Mouse (Mus musculus) kidney, adult 2 months (tissue): ENCODE results near the gene Mapk13. TPM values are rescaled to one million over a fixed set of nuclear protein-coding genes. Genes with fewer than 3 reads are reported as not detected.

Source experiments
- DNase-seq: peaks from one replicate; pipeline ENCODE4 v3.0.0; 2021
- H3K27ac ChIP-seq: fragments of 200-500 bp; 2 replicates; pipeline ENCODE4 v1.5.1; 2012; ENCODE audit warnings: low read depth, low read length, control low read depth, inconsistent platforms; ENCODE audit not compliant: insufficient read depth
- H3K27me3 ChIP-seq: fragments of 200-500 bp; replicated peaks from 2 replicates; pipeline ENCODE4 v1.6.1; 2012; ENCODE audit warnings: mild to moderate bottlenecking, moderate library complexity, low read length, inconsistent platforms; ENCODE audit not compliant: control insufficient read depth, insufficient read depth
- H3K36me3 ChIP-seq: fragments of 200-500 bp; 2 replicates; pipeline ENCODE4 v1.6.1; 2012; ENCODE audit warnings: mild to moderate bottlenecking, moderate library complexity, low read length, inconsistent platforms; ENCODE audit not compliant: control insufficient read depth, insufficient read depth
- H3K4me1 ChIP-seq: fragments of 200-500 bp; 2 replicates; pipeline ENCODE4 v1.6.1; 2011; ENCODE audit warnings: low read length; ENCODE audit not compliant: control insufficient read depth, insufficient read depth
- H3K4me3 ChIP-seq: fragments of 200-500 bp; 2 replicates; pipeline ENCODE4 v1.5.1; 2011; ENCODE audit warnings: mild to moderate bottlenecking, low read depth, low read length, control low read depth; ENCODE audit not compliant: insufficient read depth
- CTCF ChIP-seq: fragments of 200-500 bp; conservative IDR thresholded peaks from 2 replicates; pipeline ENCODE4 v1.5.1; 2011; ENCODE audit warnings: low read depth, mild to moderate bottlenecking, control low read depth, low read length, moderate library complexity, mixed read lengths; ENCODE audit not compliant: insufficient read depth, insufficient read length
- POLR2A ChIP-seq: fragments of 200-500 bp; IDR thresholded peaks from one replicate; pipeline ENCODE4 v1.6.1; 2011; ENCODE audit warnings: low read depth, low read length, control low read depth
- WGBS: fragments of 180-500 bp; shearing (Covaris S2); methylation state at CpG from one replicate; pipeline ENCODE4 v1.1.7; 2018; 5-methylcytosine and 5-hydroxymethylcytosine counted together
- polyA plus RNA-seq: library from polyadenylated mRNA; depleted of rRNA; stranded (reverse); fragments of >200 nt; gene quantifications from 2 replicates; pipeline ENCODE4 v1.2.3, GENCODE M21; 2012

Gene Mapk13
- polyA plus RNA-seq, 1 experiment = 10.9 TPM

DNA sequence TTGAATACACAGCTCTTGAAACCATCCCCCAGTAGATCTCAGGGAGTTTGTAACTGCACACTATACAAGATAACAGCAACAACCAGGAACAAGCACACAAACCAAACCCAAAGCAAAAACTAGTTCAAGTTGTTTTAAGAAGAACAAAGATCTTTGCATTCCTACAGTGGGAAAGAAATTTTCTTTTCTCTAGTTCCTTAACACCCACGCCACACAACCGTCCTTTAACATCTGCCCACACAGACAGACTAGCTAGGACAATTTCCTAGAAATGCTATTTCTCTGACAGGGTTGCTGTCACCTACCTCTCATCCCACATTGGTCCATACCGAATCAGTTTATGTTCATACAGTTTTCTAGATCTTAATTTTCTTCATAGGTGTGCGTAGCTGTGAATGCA lies 27.9 kb downstream of the Mapk13 start:
- H3K27ac ChIP-seq = no peak overlapping the region
- WGBS = 93% methylated on average over 4 of the region's 4 CpGs

DNA sequence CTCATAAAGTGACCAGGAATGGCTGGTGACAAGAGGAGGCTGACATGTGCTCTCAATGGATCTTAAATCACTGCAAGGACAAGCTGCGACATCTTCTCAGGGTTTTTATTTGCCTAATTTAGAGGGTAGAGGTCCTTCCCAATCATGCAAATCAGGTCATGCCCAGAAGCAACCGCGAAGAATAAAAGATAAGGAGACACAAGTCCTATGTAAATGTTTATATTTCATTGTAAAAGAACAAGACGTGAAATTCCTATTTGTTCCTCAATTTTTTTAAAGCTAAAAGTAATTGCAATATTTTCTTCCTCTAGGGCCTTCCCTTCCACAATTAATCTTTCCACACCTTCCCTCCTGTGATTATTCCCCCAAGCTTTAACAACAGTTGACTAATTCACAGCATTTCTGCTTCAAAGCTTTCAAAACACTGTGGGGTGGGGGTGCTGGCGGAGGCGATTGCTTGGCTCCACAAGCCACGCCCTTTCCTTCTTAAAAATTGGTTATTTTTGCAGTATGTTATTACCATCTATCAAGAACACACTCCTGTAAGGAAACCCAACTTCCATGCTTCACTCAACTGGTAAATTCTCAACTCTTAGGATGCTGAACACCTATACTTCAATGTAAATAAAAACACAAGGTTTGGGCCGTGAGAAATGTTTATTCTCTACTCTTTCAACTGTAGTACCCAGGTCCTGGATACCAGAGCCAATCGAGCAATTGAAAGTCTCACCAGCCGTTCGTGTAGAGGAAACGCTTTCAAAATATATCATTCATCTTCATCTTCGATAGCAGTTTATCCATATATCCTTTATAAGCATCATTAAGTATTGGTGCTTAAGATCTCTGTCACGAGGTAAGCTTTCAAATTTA lies 30.4 kb downstream of the Mapk13 start:
- Histone ChIP-seq H3K27me3 (no peaks in the 10 kb centered on the region), H3K36me3 (no peaks in the 10 kb centered on the region), H3K4me1 (0 out of 2 replicates have a peak, but pooled peaks cover 3% of the 10 kb centered on the region), H3K4me3 (no peak overlapping the region), H3K27ac (no peak overlapping the region)
- WGBS = 27% methylated on average over 14 of the region's 14 CpGs
- no peak for TF ChIP-seq CTCF
- TF ChIP-seq POLR2A = no peak
- DNase-seq = no peak

More for the DNA sequence above, 27.9 kb downstream of the Mapk13 start:
- Histone ChIP-seq H3K4me1 (no peaks in the 10 kb centered on the region), H3K27me3 (no peaks in the 10 kb centered on the region), H3K36me3 (no peaks in the 10 kb centered on the region), H3K4me3 (no peak overlapping the region)
- DNase-seq = no peak
- TF ChIP-seq CTCF (no peak), POLR2A (no peak)

DNA sequence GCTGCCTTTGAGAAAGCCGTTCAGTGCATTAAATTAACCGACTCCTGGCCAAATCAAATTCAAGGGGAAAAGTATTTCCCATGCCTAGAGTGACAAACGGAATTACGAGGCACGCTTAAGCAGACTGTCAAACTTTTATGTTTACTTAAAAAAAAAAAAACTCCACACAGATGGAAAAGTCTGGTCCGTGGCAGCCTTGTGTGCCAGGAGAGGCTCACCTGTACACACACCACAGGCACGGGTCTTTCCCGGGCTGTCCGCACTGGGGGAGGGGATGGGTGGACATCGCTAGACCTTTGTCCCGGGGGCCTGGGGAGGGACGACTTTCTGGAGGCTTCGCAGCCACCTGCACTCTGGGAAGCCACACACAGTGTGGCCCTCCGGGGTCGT lies 31.2 kb downstream of the Mapk13 start:
- DNase-seq = peak; percentile 48
- Histone ChIP-seq H3K27me3 (no peaks in the 10 kb centered on the region), H3K4me3 (peak overlapping the region; percentile 97), H3K27ac (no peak overlapping the region), H3K36me3 (no peaks in the 10 kb centered on the region), H3K4me1 (0 out of 2 replicates have a peak, but pooled peaks cover 3% of the 10 kb centered on the region)
- WGBS = under 1% methylated on average over 15 of the region's 15 CpGs
- TF ChIP-seq CTCF (no peak), POLR2A (no peak)

GRCm38 (mm10) chr17:28800671-28801412 lies 31.7 kb downstream of the Mapk13 start, which contains the start of gene Brpf3:
TSS of gene Brpf3 (plus strand) at chr17:28801090.
- no peaks in the 10 kb centered on the region for H3K27me3 ChIP-seq
- WGBS = under 1% methylated on average over 82 of the region's 99 CpGs
- TF ChIP-seq CTCF = peak; percentile 45; the same call in 1 of the 2 replicates
- no peak for TF ChIP-seq POLR2A
- peak within 1 kb of the TSS; percentile 97 for H3K4me3 ChIP-seq
- no peaks in the 10 kb centered on the region for H3K36me3 ChIP-seq
- peak within 1 kb of the TSS; percentile 90 for H3K27ac ChIP-seq
- 0 out of 2 replicates have a peak, but pooled peaks cover 3% of the 10 kb centered on the region for H3K4me1 ChIP-seq
- DNase-seq = peak; percentile 84

DNA sequence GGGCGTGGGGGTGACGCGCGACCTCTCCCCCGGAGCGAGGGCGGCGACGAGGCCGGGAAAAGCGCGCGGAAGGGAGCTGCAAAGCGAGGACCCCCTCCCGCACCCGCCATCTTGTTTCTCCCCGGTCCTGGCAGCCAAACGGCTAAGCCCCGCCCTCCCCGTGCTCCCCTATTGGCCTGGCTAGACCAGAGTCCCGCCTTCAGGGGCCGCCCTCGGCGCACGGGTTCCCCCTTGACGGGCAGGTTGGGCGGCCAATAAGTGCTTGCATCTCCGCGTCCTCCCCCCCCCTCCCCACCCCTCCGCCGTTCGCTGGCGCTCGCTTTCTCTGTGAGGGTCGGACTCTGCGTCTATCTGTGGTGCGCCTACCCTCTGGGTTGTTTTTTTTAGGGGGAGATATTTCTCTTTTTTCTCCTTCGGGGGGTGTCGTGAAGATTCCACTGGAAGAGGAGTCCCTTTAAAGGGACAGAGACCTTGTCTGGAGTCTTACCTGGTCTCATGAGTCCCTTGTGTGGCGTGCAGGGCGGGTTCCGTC lies 32.4 kb downstream of the Mapk13 start:
- TF ChIP-seq CTCF (no peak), POLR2A (peak; percentile 87)
- no peaks in the 10 kb centered on the region for H3K27me3 ChIP-seq
- H3K4me3 ChIP-seq = peak overlapping the region; percentile 97
- under 1% methylated on average over 35 of the region's 42 CpGs for WGBS
- 0 out of 2 replicates have a peak, but pooled peaks cover 3% of the 10 kb centered on the region for H3K4me1 ChIP-seq
- H3K27ac ChIP-seq = peak overlapping the region; percentile 21; the same call in 1 of the 2 replicates
- peak; percentile 99 for DNase-seq
- H3K36me3 ChIP-seq = no peaks in the 10 kb centered on the region

- H3K4me3 ChIP-seq = peak overlapping the region; percentile 67
- H3K27ac ChIP-seq = peak overlapping the region; percentile 21; the same call in 1 of the 2 replicates
- WGBS = 1% methylated on average over 18 of the region's 18 CpGs
- 0 out of 2 replicates have a peak, but pooled peaks cover 3% of the 10 kb centered on the region for H3K4me1 ChIP-seq
- no peaks in the 10 kb centered on the region for H3K27me3 ChIP-seq
- no peak for TF ChIP-seq POLR2A
- TF ChIP-seq CTCF = no peak
- DNase-seq = peak; percentile 14
- H3K36me3 ChIP-seq = no peaks in the 10 kb centered on the region
Observed at GRCm38 (mm10) chr17:28802006-28802481, 32.9 kb downstream of the Mapk13 start.
